Mouse (Mus musculus) liver, embryonic 12.5 days (tissue): ENCODE measurements around the gene Rnf114. TPM values are rescaled to one million over a fixed set of nuclear protein-coding genes. Genes with fewer than 3 reads are reported as not detected.

Experiments
- ATAC-seq: fragments of 200-750 bp; cut with Nextera tagmentation; 2 replicates; pipeline ENCODE4 v1.8.0; 2017; ENCODE audit warnings: moderate number of reproducible peaks, mild to moderate bottlenecking, moderate library complexity
- H3K27ac ChIP-seq: fragments of 300-500 bp; sonication (generic); 2 replicates; pipeline ENCODE4 v1.5.1; 2016; ENCODE audit warnings: mild to moderate bottlenecking
- H3K27me3 ChIP-seq: fragments of 300-500 bp; sonication (generic); replicated peaks from 2 replicates; pipeline ENCODE4 v1.6.1; 2016; ENCODE audit warnings: mild to moderate bottlenecking, moderate library complexity
- H3K36me3 ChIP-seq: fragments of 300-500 bp; sonication (generic); 2 replicates; pipeline ENCODE4 v1.6.1; 2016; ENCODE audit warnings: mild to moderate bottlenecking, moderate library complexity
- H3K4me1 ChIP-seq: fragments of 300-500 bp; sonication (generic); 2 replicates; pipeline ENCODE4 v1.6.1; 2016
- H3K4me2 ChIP-seq: fragments of 300-500 bp; sonication (generic); 2 replicates; pipeline ENCODE4 v1.6.1; 2016; ENCODE audit warnings: mild to moderate bottlenecking, moderate library complexity
- H3K4me3 ChIP-seq: fragments of 300-500 bp; sonication (generic); 2 replicates; pipeline ENCODE4 v1.5.1; 2016; ENCODE audit warnings: mild to moderate bottlenecking, moderate library complexity
- H3K9ac ChIP-seq: fragments of 300-500 bp; sonication (generic); 2 replicates; pipeline ENCODE4 v1.6.1; 2016; ENCODE audit warnings: mild to moderate bottlenecking, moderate library complexity
- H3K9me3 ChIP-seq: fragments of 300-500 bp; sonication (generic); replicated peaks from 2 replicates; pipeline ENCODE4 v1.6.1; 2016; ENCODE audit warnings: mild to moderate bottlenecking, moderate library complexity
- WGBS: fragments of 180-500 bp; shearing (Covaris S2); methylation state at CpG from one replicate; pipeline ENCODE4 v1.1.7; 2016; ENCODE audit not compliant: insufficient replicate concordance; 5-methylcytosine and 5-hydroxymethylcytosine counted together
- polyA plus RNA-seq: library from polyadenylated mRNA; unstranded; fragments of >200 nt; fragmentation: Nextera tagmentation; extraction: Ambion mirVana; gene quantifications from 2 replicates; pipeline ENCODE4 v1.2.1, GENCODE M21; 2016

Gene Rnf114
- polyA plus RNA-seq, 1 experiment from 2014 or later, result 37.6 TPM

DNA sequence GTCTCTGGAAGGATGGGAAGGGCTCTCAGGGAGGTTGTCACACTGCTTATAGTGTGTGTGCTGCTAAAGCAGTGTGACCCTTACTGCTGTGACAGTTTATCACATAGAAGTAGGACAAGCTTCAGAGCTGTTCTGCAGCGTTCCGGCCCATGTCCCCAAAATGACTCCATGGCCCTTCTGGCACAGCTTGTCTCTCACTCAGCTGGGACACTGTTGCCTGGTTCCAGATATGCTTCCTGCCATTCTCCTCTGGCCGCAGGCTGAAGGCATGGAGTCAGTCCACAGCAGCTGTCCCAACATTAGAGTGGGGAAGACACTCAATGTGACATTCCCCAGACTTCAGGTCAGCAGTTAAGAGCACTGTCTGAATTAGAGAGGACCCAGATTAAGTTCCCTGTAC is 33.9 kb upstream of the Rnf114 start:
- Histone ChIP-seq H3K27ac (no peak overlapping the region), H3K9ac (no peak overlapping the region), H3K4me3 (no peak overlapping the region), H3K36me3 (peaks cover 90% of the 10 kb centered on the region), H3K4me1 (no peaks in the 10 kb centered on the region; the same call in 1 of the 2 replicates), H3K4me2 (no peak overlapping the region), H3K27me3 (no peaks in the 10 kb centered on the region), H3K9me3 (no peaks in the 10 kb centered on the region)
- no peak for ATAC-seq
- 88% methylated on average over 3 of the region's 3 CpGs for WGBS

DNA sequence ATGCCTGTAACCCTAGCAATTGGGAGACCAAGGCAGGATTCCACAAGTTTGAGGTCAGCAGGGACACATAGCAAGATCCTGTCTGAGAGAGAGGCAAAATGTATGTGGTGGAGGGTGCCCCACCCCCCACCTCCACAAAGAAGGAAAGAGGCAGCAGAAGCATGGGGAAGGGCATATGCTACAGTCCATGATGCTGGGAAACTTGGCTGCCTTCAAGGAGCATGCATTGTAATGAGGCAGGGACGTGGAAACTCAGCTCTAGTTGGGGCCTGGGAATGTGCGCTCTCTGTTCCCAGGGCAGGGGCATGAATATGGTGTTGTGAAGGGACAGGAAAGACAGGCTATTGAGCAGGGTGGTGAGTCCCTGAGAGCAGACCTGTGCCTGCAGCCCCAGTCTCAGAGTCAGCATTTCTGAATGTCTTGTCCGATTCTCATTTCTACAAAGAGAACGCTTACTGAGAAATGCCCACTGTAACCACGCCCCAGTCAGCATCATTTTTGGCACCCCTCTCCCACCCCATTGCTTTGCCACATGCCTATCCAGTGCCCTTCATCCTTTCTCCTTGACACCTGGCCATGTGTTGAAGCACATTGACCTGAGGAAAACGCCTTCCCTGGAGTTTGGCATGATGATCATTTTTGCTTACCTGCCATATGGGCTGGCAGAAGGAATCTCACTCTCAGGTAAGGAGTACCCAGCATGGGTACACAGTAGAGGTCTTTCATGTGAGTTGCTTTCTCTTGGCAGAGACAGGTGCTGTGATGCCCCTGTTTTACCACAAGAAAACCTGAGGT is 33.2 kb upstream of the Rnf114 start:
- H3K27me3 ChIP-seq, result no peaks in the 10 kb centered on the region
- H3K4me2 ChIP-seq, result no peak overlapping the region
- H3K9me3 ChIP-seq, result no peaks in the 10 kb centered on the region
- WGBS, result 90% methylated on average over 6 of the region's 6 CpGs
- H3K4me1 ChIP-seq, result no peaks in the 10 kb centered on the region
- H3K4me3 ChIP-seq, result no peak overlapping the region
- no peak for ATAC-seq
- H3K36me3 ChIP-seq, result peaks cover 88% of the 10 kb centered on the region
- H3K27ac ChIP-seq, result no peak overlapping the region
- H3K9ac ChIP-seq, result no peak overlapping the region

DNA sequence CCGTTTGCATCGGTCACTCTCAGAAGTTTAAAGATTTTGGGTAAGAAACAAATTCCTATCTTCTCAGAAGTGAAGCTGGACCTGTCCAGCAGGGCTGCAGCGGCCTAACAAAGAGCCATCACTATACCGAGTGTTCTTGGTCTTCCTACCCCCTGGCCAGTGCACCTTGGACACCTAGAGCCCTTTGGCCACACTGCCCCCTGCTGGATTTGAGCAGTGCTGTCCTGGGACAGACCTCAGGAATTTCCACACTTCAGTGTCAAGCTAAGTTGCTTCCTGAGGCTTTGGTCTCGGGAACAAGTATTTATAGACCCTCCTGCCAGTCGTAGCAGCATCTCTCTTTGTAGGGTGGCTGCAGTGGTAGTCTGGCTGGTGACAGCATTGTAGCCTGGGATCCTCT is 29.5 kb upstream of the Rnf114 start:
- no peak overlapping the region for H3K4me2 ChIP-seq
- no peak overlapping the region for H3K27ac ChIP-seq
- WGBS, result 64% methylated on average over 6 of the region's 6 CpGs
- H3K36me3 ChIP-seq, result peaks cover 89% of the 10 kb centered on the region
- H3K9me3 ChIP-seq, result no peaks in the 10 kb centered on the region
- no peak overlapping the region for H3K9ac ChIP-seq
- no peaks in the 10 kb centered on the region for H3K4me1 ChIP-seq
- peak; percentile 64; the same call in 1 of the 2 replicates for ATAC-seq
- no peaks in the 10 kb centered on the region for H3K27me3 ChIP-seq
- H3K4me3 ChIP-seq, result no peak overlapping the region

DNA sequence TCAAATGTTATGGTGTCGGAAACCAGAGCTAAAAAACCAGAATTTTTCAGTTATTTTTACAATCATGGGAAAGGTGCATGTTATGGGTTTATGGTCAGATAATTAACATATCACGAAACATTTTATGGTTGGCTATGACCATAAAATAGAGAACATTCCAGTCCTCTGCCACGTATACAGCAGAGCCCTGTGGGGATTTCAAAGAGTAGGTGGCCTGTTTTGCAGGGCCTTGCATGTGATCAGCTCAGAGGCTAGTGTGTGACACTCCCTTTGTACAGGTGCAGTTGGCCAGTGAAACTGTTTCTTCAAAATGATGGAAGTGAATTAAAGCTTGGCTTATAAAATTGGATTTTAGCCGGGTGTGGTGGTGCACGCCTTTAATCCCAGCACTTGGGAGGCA is 28.6 kb upstream of the Rnf114 start:
- no peak overlapping the region for H3K4me3 ChIP-seq
- H3K9ac ChIP-seq, result no peak overlapping the region
- no peak for ATAC-seq
- no peaks in the 10 kb centered on the region for H3K4me1 ChIP-seq
- no peaks in the 10 kb centered on the region for H3K9me3 ChIP-seq
- H3K27ac ChIP-seq, result no peak overlapping the region
- no peak overlapping the region for H3K4me2 ChIP-seq
- peaks cover 88% of the 10 kb centered on the region for H3K36me3 ChIP-seq
- H3K27me3 ChIP-seq, result no peaks in the 10 kb centered on the region
- WGBS, result 87% methylated on average over 5 of the region's 5 CpGs

DNA sequence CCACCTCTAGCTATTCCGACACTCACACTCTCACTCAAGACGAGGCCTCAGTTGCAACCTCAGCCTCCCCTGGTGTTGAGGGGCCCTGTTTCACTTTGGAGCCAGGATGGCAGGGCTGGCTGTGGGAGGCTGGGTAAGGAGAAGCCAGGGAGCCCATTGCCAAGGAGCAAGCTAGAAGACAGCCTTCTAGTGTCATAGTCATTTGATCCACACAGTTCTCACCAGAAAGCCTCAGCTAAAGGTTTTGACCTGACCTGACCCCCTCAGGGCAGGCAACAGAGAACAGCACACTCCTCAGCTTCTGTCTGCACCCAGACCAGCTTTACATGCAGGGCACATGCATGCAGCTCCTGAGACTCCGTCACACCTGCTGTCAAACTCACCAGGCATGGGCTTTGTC is 26.5 kb upstream of the Rnf114 start:
- H3K4me3 ChIP-seq, result no peak overlapping the region
- WGBS, result 76% methylated on average over 3 of the region's 3 CpGs
- no peak for ATAC-seq
- H3K36me3 ChIP-seq, result peaks cover 87% of the 10 kb centered on the region
- H3K4me1 ChIP-seq, result no peaks in the 10 kb centered on the region
- no peak overlapping the region for H3K9ac ChIP-seq
- no peak overlapping the region for H3K27ac ChIP-seq
- H3K9me3 ChIP-seq, result no peaks in the 10 kb centered on the region
- H3K4me2 ChIP-seq, result no peak overlapping the region
- no peaks in the 10 kb centered on the region for H3K27me3 ChIP-seq

DNA sequence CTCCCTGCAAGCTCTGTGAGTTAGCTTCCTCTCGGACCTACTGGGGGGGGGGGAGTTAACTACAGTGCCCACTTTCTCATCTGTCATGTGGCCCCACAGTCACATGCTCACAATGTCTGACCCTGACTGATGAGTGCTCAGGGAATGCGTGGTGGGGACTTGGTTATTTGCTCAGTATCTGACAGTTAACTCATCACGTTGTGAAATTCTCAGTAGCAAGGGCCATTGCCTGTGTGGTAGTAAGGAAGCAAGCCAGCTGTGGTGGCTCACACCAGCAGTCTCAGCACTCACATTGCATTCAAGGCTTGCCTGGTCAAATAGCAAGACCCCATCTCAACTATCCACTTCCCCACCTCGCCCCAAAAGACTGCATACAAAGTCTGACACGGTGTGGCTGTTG is 25.2 kb upstream of the Rnf114 start:
- Histone ChIP-seq H3K9me3 (no peaks in the 10 kb centered on the region), H3K4me2 (no peak overlapping the region), H3K27me3 (no peaks in the 10 kb centered on the region), H3K9ac (no peak overlapping the region), H3K4me1 (no peaks in the 10 kb centered on the region), H3K36me3 (peaks cover 90% of the 10 kb centered on the region), H3K4me3 (no peak overlapping the region), H3K27ac (no peak overlapping the region; the same call in 1 of the 2 replicates)
- ATAC-seq, result no peak
- WGBS, result 72% methylated on average over 5 of the region's 5 CpGs

DNA sequence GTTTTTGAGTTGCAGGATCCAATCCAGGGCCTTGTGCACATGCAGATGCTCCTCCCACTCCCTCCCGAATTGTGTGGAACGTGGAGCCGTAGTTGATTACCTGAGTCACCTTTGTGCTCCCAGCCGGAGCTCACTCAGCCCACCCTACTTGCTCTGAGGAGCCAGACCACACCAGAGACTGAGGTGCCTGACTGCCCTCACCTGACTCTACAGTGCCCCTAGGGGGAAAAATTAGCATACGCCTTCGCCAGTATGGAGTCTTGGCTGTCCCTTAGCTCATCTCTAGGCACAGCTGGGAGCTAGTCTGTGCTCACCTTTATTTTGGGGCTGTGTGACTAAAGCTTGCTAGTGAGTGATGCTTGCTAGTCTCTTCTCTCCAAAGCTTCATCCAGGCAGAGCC is 24.0 kb upstream of the Rnf114 start:
- no peaks in the 10 kb centered on the region for H3K27me3 ChIP-seq
- no peak overlapping the region for H3K4me2 ChIP-seq
- peaks cover 95% of the 10 kb centered on the region for H3K36me3 ChIP-seq
- no peak overlapping the region for H3K9ac ChIP-seq
- H3K4me3 ChIP-seq, result no peak overlapping the region
- no peaks in the 10 kb centered on the region for H3K9me3 ChIP-seq
- no peak overlapping the region for H3K27ac ChIP-seq
- 84% methylated on average over 6 of the region's 6 CpGs for WGBS
- no peaks in the 10 kb centered on the region for H3K4me1 ChIP-seq
- 0 out of 2 replicates have a peak, but pooled peaks have one; percentile 33 for ATAC-seq

DNA sequence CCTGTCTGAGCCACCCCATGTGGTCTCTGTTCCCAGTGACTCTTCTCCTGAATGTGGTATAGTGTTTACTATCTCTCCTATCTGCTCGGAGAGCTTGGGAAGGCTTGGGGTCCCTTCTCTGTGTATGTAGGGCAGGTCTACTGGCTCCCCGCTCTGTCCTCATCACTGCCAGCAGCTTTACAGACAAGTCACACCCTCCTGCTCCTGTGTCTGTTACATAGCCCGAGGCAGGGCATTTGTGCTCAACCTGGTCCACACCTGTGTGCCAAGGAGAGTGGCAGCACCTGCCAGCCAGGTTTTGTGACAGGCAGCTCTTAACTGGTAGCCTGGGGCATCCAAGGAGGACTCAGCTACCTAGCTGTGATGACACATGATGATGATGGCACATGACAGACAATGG is 21.8 kb upstream of the Rnf114 start:
- Histone ChIP-seq H3K9ac (no peak overlapping the region), H3K27ac (no peak overlapping the region), H3K27me3 (no peaks in the 10 kb centered on the region), H3K9me3 (no peaks in the 10 kb centered on the region), H3K4me2 (no peak overlapping the region), H3K4me1 (no peaks in the 10 kb centered on the region), H3K4me3 (no peak overlapping the region), H3K36me3 (peaks cover 97% of the 10 kb centered on the region)
- ATAC-seq, result no peak
- WGBS, result 79% methylated on average over 3 of the region's 3 CpGs

DNA sequence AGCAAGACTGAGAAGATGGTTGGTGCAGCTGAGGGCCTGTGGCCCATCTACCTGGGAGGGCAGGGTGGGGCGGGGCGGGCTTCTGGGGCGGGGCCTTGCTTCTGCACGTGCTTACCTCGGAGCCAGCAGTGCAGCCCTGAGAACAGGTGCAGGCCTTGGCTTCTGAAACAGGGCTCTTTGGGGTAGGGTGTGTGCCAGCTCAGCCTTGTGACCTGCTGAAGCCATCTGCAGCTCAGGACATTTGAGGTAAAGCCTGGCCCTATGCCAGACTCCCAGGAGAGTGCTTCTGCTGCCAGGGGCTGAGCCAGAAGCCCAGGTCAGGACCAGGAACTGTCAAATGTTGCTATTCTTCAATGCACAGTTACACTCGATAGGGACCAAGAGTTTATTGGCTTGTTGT is 20.9 kb upstream of the Rnf114 start:
- Histone ChIP-seq H3K27ac (no peak overlapping the region), H3K4me3 (no peak overlapping the region), H3K4me2 (no peak overlapping the region), H3K4me1 (peaks cover 9% of the 10 kb centered on the region), H3K27me3 (no peaks in the 10 kb centered on the region), H3K9ac (no peak overlapping the region), H3K36me3 (peaks cover 92% of the 10 kb centered on the region), H3K9me3 (no peaks in the 10 kb centered on the region)
- no peak for ATAC-seq
- WGBS, result 73% methylated on average over 6 of the region's 6 CpGs

DNA sequence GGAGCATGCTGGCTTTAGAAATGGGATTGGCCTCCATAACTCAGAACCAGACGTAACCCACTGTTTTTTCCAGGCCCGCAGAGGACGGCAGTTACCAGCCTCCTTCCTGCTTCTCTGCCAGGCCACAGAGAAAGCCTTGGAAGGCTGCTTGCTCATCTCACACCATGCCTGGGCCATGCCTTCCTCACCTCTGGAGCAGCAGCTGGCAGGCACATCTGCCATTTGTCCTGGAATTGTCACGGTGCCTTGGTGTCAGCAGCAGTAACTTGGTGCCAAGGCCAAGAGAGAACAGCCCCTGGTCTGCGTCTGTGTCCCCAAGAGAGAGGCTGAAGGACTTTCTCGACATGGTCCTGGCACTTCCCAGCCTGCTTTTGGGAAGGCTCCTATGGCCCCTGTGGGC is 18.2 kb upstream of the Rnf114 start:
- peaks cover 16% of the 10 kb centered on the region for H3K4me1 ChIP-seq

DNA sequence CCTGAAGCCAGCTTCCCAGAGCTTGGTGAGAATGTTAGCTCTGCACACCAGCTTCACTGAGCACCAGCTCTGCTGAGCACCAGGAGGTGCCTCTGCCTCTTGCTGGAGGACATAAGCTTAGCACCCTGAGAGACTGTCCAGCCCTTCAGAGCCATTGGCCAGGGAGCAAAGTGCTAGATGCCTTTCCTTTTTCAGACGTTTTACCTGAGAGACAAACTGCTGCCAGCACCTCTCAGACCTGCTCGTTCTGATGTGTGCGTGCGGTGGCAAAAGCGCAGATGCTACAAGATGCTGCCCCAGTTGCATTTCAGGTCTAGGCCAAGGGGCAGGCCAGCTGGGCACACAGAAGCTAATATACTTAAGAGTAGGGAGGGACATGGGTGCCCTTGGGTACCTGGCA is 16.8 kb upstream of the Rnf114 start:
- Histone ChIP-seq H3K4me2 (no peak overlapping the region), H3K9ac (no peak overlapping the region), H3K4me3 (no peak overlapping the region), H3K36me3 (peaks cover 56% of the 10 kb centered on the region), H3K27me3 (no peaks in the 10 kb centered on the region), H3K4me1 (peaks cover 16% of the 10 kb centered on the region), H3K9me3 (no peaks in the 10 kb centered on the region), H3K27ac (peak overlapping the region; percentile 37; the same call in 1 of the 2 replicates)
- 80% methylated on average over 5 of the region's 5 CpGs for WGBS
- ATAC-seq, result no peak

More for the DNA sequence above, 18.2 kb upstream of the Rnf114 start:
- Histone ChIP-seq H3K9ac (no peak overlapping the region), H3K27ac (no peak overlapping the region), H3K4me2 (no peak overlapping the region), H3K9me3 (no peaks in the 10 kb centered on the region), H3K36me3 (peaks cover 68% of the 10 kb centered on the region), H3K4me3 (no peak overlapping the region), H3K27me3 (no peaks in the 10 kb centered on the region)
- no peak for ATAC-seq
- WGBS, result 87% methylated on average over 6 of the region's 6 CpGs

DNA sequence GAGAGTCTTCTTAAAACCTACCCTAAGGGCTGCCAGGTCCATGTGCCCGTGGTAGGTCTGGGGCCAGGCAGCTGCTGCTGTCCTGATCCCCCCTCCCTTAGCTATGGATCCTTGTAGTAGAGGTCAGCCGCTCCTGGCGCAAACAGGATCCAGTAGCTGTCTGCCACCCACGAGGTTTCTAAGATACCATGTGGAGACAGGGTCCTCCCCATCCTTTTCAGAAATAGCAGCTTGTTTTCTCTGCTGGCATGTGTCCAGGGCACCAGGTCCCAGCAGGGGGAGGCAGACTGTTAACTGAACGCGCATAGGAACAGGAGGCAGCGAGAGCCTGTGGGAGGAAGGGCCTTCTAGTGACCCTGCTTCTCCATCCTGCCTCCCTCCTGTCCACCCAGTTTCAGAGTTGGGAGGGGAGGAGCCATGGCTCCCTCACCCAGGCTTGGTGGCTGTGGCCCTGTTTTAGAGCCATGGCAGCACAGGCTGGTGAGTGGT is 16.2 kb upstream of the Rnf114 start:
- peaks cover 16% of the 10 kb centered on the region for H3K4me1 ChIP-seq
- no peak overlapping the region for H3K4me2 ChIP-seq
- H3K4me3 ChIP-seq, result no peak overlapping the region
- H3K27ac ChIP-seq, result peak overlapping the region; percentile 37
- WGBS, result 63% methylated on average over 7 of the region's 7 CpGs
- no peaks in the 10 kb centered on the region for H3K9me3 ChIP-seq
- no peaks in the 10 kb centered on the region for H3K27me3 ChIP-seq
- 0 out of 2 replicates have a peak, but pooled peaks have one; percentile 28 for ATAC-seq
- H3K36me3 ChIP-seq, result peaks cover 55% of the 10 kb centered on the region
- H3K9ac ChIP-seq, result no peak overlapping the region
